Mouse (Mus musculus): ENCODE measurements around the gene Ctc1.
A peak's percentile ranks its signal among the peaks of the same experiment; 100 is the strongest.

Gene Ctc1

GRCm38 (mm10) chr11:69048151-69048550 lies 32.4 kb downstream of the Ctc1 start:
- no peak for DNase-seq (ENCODE audit: low read depth, low spot score)

DNA sequence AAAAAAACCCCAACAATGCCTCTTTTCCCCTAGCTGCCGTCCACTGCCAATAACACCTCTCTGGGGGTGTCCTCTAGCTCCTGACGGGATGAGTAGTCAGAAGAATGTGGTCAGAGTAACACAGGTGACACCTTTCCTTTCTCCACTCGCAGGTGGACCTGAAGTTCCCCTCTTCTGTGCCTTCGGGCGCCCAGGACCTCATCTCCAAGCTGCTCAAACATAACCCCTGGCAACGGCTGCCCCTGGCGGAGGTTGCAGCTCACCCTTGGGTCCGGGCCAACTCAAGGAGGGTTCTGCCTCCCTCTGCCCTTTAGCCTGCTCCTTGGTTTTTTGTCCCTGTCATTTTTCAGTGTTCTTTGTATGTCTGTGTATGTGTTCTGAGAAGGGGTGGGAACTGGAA lies 35.0 kb downstream of the Ctc1 start:
- DNase-seq (ENCODE audit: low read depth, low spot score), result no peak

- DNase-seq (ENCODE audit: low read depth, low spot score), result no peak
Measured at GRCm38 (mm10) chr11:69051771-69052170, 36.1 kb downstream of the Ctc1 start.

DNA sequence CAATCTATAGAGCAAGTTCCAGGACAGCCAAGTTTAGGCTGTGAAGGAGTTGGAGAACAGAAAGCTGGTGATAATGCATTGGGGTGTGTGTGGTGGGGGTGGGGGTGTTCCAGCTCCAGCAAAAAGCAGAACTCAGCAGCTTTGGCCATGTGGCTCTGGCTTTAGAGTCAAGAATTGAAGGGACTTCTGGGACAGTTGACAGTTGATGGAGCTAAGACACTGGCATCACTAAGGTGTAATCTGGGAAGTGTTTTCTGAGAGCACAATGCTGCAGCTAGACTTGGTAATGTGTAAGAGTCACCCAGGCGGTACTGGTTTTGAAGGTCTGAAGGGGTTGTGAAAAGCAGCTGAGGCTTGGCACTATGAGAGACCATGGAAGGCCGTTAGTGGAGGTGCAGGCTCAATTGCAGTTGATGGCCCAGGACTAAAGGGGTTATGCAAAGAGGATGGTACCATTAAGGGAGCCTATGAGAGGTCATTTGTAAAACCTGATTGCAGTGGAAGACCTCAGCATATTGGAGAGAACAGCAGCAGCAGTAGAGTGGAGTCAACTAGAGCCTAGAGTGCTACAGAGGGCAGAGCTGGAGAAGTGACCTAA lies 37.2 kb downstream of the Ctc1 start:
- DNase-seq (ENCODE audit: low read depth, low spot score), result no peak

DNA sequence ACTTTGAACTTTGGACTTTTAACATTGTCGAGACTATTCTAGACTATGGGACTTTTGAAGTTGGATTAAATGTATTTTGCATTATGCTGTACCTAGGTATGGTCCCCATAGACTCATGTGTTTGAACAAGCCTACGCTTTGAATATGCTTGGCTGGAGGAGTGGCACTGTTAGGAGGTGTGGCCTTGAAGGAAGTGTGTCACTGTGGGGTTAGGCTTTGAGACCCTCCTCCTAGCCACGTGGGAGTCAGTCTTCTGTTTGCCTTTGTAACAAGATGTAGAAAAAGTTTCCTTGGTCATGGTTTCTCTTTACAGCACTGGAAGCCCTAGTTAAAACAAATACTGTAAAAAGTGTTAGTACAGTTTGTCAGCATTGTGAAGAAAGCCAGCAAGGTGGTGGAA lies 38.1 kb downstream of the Ctc1 start:
- no peak for DNase-seq (ENCODE audit: low read depth, low spot score)

- DNase-seq (ENCODE audit: low read depth, low spot score), result no peak
Measured at GRCm38 (mm10) chr11:69058265-69058664, 42.6 kb downstream of the Ctc1 start.

GRCm38 (mm10) chr11:69058729-69059356 lies 43.1 kb downstream of the Ctc1 start:
- no peak for DNase-seq (ENCODE audit: low read depth, low spot score)

DNA sequence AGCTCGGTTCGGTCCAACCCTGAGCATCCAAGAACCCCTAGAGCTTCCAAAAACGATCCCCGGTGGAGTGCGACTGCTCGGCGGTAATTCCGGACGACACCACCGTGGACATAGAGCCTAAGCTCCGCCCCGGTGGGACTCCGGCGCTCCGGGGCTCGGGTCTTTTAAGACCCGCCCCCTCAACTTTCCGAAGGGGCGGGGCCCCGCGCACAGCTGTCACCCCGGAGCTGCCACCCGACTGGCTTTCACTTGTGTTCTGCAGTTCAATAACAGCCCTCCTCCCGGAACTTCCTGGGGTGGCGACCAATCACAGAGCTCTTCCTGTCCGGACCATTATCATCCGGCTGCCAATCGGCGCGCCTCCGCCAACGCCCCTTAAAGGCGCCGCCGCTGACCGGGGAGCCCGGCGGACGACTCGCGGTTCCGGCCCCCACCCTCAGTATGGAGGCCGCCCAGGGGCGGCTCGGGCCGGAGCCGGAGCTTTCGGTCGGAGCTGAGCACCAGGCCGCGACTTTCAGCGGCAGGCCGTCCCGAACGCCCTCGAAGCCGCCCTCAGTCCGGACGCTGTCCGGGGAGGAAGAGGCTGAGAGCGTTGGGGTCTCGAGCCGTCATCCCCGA lies 43.8 kb downstream of the Ctc1 start, which contains the start of gene Borcs6:
Gene Borcs6 (plus strand): TSS at position 361 of the 618 bp plus-strand sequence.
- DNase-seq (ENCODE audit: low read depth, low spot score), result peak; percentile 97

DNA sequence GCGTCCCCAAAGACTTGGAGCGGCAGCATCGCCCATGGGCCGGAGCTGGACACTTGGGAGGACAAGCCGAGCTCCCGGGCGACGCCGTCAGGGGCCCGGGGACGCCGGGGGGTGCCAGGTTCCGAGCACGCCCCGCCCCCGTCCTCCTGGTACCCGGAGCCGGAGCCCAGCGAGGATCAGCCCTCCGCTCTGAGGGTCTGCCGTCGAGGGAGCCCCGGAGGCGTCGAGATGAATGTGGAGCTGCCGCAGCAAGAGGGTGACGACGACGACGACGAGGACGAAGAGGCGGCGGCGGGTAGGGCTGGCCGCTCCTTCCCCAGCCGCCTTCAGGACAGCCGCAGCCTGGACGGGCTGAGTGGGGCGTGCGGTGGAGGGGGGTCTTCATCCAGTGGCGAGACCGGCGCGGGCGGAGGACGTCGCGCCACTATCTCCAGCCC lies 44.3 kb downstream of the Ctc1 start:
- DNase-seq (ENCODE audit: low read depth, low spot score), result no peak

GRCm38 (mm10) chr11:69060448-69061254 lies 44.9 kb downstream of the Ctc1 start:
- no peak for DNase-seq (ENCODE audit: low read depth, low spot score)

GRCm38 (mm10) chr11:69061255-69061912 lies 45.7 kb downstream of the Ctc1 start:
- DNase-seq (ENCODE audit: low read depth, low spot score), result no peak

- no peak for DNase-seq (ENCODE audit: low read depth, low spot score)
Measured at GRCm38 (mm10) chr11:69062194-69062760, 46.6 kb downstream of the Ctc1 start.

GRCm38 (mm10) chr11:69062761-69063224 lies 47.1 kb downstream of the Ctc1 start:
- DNase-seq (ENCODE audit: low read depth, low spot score), result no peak

DNA sequence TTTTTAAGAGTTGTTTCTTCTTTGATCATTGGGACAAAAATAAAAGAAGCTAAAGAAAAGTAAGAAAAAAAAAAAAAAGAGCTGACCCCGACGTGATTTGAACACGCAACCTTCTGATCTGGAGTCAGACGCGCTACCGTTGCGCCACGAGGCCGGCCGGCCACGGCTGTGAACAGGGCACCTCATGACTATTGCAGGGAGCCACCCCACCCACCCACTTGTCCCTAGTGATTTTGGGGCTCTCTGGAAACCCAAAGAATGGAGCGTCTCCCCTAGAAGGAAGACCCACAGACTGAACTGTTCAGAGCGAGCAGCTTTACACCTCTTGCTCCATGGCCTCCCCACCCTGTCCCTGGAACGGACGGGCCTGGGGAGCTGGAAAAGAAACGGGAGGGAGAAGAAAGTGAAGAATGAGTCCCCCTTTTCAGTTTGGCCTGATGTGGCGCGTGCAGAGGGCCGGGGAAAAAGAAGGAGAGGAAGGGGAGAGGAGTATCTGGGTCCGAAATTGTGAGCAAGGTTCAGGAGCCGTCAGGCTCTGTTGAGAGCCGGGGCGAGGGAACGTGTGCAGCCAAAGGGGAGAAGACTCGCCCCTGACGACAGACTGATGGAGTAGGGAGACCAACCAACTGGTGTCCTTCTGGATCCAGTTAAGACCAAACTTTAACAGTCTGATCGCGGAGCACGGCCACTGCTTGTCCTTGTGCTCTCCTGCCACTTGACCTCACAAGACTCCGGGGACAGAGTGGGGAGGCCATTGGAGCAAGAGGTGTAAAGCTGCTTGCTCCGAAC lies 47.9 kb downstream of the Ctc1 start:
- DNase-seq (ENCODE audit: low read depth, low spot score), result no peak

GRCm38 (mm10) chr11:69064259-69065133 lies 48.8 kb downstream of the Ctc1 start:
- no peak for DNase-seq (ENCODE audit: low read depth, low spot score)

- no peak for DNase-seq (ENCODE audit: low read depth, low spot score)
Measured at GRCm38 (mm10) chr11:69065394-69065925, 49.7 kb downstream of the Ctc1 start.

DNA sequence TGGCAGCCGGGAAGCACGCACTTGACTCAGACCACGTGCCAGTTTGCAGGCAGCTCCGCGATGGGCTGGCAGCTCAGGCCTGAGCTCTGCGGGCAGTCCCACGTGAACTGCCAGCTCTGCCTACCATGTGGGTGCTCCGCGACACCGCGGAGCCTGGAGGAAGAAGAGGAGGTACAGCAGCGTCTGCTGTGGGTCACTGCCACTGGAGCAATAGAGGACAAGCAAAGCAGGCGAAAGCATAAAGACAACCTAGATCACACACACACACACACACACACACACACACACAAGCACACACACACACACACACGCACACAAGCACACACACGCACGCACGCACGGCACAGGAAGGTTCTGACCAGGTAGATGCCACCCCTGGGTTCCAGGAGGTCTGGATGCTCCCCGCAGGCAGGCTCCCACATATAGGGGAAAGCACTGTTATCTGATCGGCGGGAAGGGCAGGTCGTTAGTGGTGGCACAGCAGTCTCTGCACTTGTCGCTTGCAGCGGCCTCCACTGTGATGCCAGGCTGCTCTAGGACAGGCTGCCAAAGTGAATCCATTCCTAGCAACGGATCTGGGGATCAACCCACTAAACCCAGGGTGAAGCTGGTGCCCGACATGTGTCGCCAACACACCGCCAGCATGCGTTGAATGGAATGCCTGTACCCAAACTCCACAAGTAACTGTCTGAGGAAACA lies 50.6 kb downstream of the Ctc1 start:
- DNase-seq (ENCODE audit: low read depth, low spot score), result no peak

DNA sequence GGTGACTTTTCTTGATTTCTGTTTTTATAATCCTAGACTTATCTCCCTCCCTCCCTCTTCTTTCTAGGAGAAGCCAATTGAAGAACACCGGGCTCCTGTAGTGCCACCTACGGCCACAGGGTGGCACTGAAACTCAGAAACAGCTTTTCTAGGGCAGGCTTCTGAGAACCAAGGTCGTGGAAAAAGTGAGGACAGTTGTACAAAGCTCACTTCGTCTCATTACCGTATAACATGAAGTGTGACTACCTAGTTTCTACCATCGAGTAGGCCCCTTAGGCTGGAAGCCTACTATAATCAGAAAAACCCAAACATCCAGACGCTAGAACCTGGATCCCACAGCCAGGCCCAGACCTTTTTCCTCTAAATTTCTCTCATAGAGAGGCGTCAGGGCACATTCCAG lies 51.2 kb downstream of the Ctc1 start:
- no peak for DNase-seq (ENCODE audit: low read depth, low spot score)

DNA sequence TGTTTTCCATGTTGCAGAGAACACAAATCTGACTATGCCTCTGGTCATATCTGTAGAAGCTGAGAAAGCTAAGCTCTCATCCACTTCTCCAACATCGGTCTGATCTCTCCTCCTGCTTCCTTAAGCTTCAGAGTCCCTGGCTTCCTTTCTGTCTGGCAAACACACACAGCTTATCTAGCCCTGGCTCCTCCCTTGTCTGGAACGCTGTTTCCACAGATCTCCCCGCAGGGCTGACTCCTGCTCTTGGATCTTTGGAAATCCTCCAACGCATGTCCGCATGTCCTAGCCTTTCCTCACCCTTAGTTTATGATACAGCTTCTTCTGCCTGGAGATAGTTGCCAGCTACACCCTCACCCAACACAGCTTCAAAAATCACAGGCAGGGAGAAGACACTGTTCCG lies 51.9 kb downstream of the Ctc1 start:
- DNase-seq (ENCODE audit: low read depth, low spot score), result no peak
